Mouse (Mus musculus): ENCODE measurements around the gene Rbfox1. TPM values are rescaled to one million over a fixed set of nuclear protein-coding genes. Genes with fewer than 3 reads are reported as not detected.
A peak's percentile ranks its signal among the peaks of the same experiment; 100 is the strongest.

The Rbfox1 gene
- polyA plus RNA-seq, 1 experiment from 2014 or later: 2.3 TPM

GRCm38 (mm10) chr16:6000016-6000415, 114.9 kb downstream of the Rbfox1 start:
- H3K27ac ChIP-seq (ENCODE audit: low read depth, low read length): no peak overlapping the region
- H3K4me3 ChIP-seq (ENCODE audit: low read depth, low read length): no peak overlapping the region
- no peaks in the 10 kb centered on the region for H3K36me3 ChIP-seq (ENCODE audit: control insufficient read depth, insufficient read depth)
- H3K27me3 ChIP-seq (replicated peaks; ENCODE audit: control insufficient read depth, insufficient read depth, low read length): no peaks in the 10 kb centered on the region
- no peak for TF ChIP-seq CTCF (IDR thresholded peaks at IDR 0.05; ENCODE audit: low read depth)
- no peak for ATAC-seq
- H3K4me1 ChIP-seq (replicated peaks; ENCODE audit: control insufficient read depth, insufficient read depth, low read length): no peaks in the 10 kb centered on the region
- no peak overlapping the region for H3K4me2 ChIP-seq (replicated peaks; ENCODE audit: low read depth)
- H3K9me3 ChIP-seq (ENCODE audit: control insufficient read depth): no peaks in the 10 kb centered on the region
- no peak overlapping the region for H3K9ac ChIP-seq (ENCODE audit: low read depth, low read length)
- WGBS: 17% methylated on average over 1 of the region's 1 CpGs

GRCm38 (mm10) chr16:6006996-6007395, 121.8 kb downstream of the Rbfox1 start:
- H3K27me3 ChIP-seq (replicated peaks; ENCODE audit: control insufficient read depth, insufficient read depth, low read length): no peaks in the 10 kb centered on the region
- TF ChIP-seq CTCF (IDR thresholded peaks at IDR 0.05; ENCODE audit: low read depth): no peak
- no peak overlapping the region for H3K9ac ChIP-seq (ENCODE audit: low read depth, low read length)
- no peak overlapping the region for H3K4me2 ChIP-seq (replicated peaks; ENCODE audit: low read depth)
- no peaks in the 10 kb centered on the region for H3K36me3 ChIP-seq (ENCODE audit: control insufficient read depth, insufficient read depth)
- ATAC-seq: no peak
- no peaks in the 10 kb centered on the region for H3K9me3 ChIP-seq (ENCODE audit: control insufficient read depth)
- no peak overlapping the region for H3K27ac ChIP-seq (ENCODE audit: low read depth, low read length)
- no peaks in the 10 kb centered on the region for H3K4me1 ChIP-seq (replicated peaks; ENCODE audit: control insufficient read depth, insufficient read depth, low read length)
- no peak overlapping the region for H3K4me3 ChIP-seq (ENCODE audit: low read depth, low read length)

- WGBS: 77% methylated on average over 3 of the region's 3 CpGs
- no peaks in the 10 kb centered on the region for H3K27me3 ChIP-seq (replicated peaks; ENCODE audit: control insufficient read depth, insufficient read depth, low read length)
- H3K9me3 ChIP-seq (ENCODE audit: control insufficient read depth): no peaks in the 10 kb centered on the region
- no peaks in the 10 kb centered on the region for H3K4me1 ChIP-seq (replicated peaks; ENCODE audit: control insufficient read depth, insufficient read depth, low read length)
- H3K4me3 ChIP-seq (ENCODE audit: low read depth, low read length): no peak overlapping the region
- H3K27ac ChIP-seq (ENCODE audit: low read depth, low read length): no peak overlapping the region
- TF ChIP-seq CTCF (IDR thresholded peaks at IDR 0.05; ENCODE audit: low read depth): no peak
- no peak for ATAC-seq
- no peaks in the 10 kb centered on the region for H3K36me3 ChIP-seq (ENCODE audit: control insufficient read depth, insufficient read depth)
- H3K4me2 ChIP-seq (replicated peaks; ENCODE audit: low read depth): no peak overlapping the region
- H3K9ac ChIP-seq (ENCODE audit: low read depth, low read length): no peak overlapping the region
Measured at GRCm38 (mm10) chr16:6012853-6013252, 127.7 kb downstream of the Rbfox1 start.

- ATAC-seq: no peak
- Histone ChIP-seq H3K4me1 (replicated peaks; ENCODE audit: control insufficient read depth, insufficient read depth, low read length) (no peaks in the 10 kb centered on the region), H3K9ac (ENCODE audit: low read depth, low read length) (no peak overlapping the region), H3K9me3 (ENCODE audit: control insufficient read depth) (no peaks in the 10 kb centered on the region), H3K36me3 (ENCODE audit: control insufficient read depth, insufficient read depth) (no peaks in the 10 kb centered on the region), H3K4me2 (replicated peaks; ENCODE audit: low read depth) (no peak overlapping the region), H3K4me3 (ENCODE audit: low read depth, low read length) (no peak overlapping the region), H3K27ac (ENCODE audit: low read depth, low read length) (no peak overlapping the region), H3K27me3 (replicated peaks; ENCODE audit: control insufficient read depth, insufficient read depth, low read length) (no peaks in the 10 kb centered on the region)
- TF ChIP-seq CTCF (IDR thresholded peaks at IDR 0.05; ENCODE audit: low read depth): peak; percentile 69
- WGBS: 34% methylated on average over 5 of the region's 5 CpGs
Measured at GRCm38 (mm10) chr16:6018639-6019038, 133.5 kb downstream of the Rbfox1 start.

GRCm38 (mm10) chr16:6019361-6019760, 134.2 kb downstream of the Rbfox1 start:
- no peaks in the 10 kb centered on the region for H3K36me3 ChIP-seq (ENCODE audit: control insufficient read depth, insufficient read depth)
- H3K9ac ChIP-seq (ENCODE audit: low read depth, low read length): no peak overlapping the region
- no peak overlapping the region for H3K4me2 ChIP-seq (replicated peaks; ENCODE audit: low read depth)
- no peak for TF ChIP-seq CTCF (IDR thresholded peaks at IDR 0.05; ENCODE audit: low read depth)
- 21% methylated on average over 1 of the region's 1 CpGs for WGBS
- ATAC-seq: no peak
- no peaks in the 10 kb centered on the region for H3K27me3 ChIP-seq (replicated peaks; ENCODE audit: control insufficient read depth, insufficient read depth, low read length)
- no peak overlapping the region for H3K27ac ChIP-seq (ENCODE audit: low read depth, low read length)
- no peaks in the 10 kb centered on the region for H3K4me1 ChIP-seq (replicated peaks; ENCODE audit: control insufficient read depth, insufficient read depth, low read length)
- H3K9me3 ChIP-seq (ENCODE audit: control insufficient read depth): no peaks in the 10 kb centered on the region
- H3K4me3 ChIP-seq (ENCODE audit: low read depth, low read length): no peak overlapping the region

- H3K9ac ChIP-seq (ENCODE audit: low read depth, low read length): no peak overlapping the region
- 71% methylated on average over 1 of the region's 1 CpGs for whole genome bisulfite sequencing
- no peaks in the 10 kb centered on the region for H3K9me3 ChIP-seq (ENCODE audit: control insufficient read depth)
- TF ChIP-seq CTCF (IDR thresholded peaks at IDR 0.05; ENCODE audit: low read depth): no peak
- no peak overlapping the region for H3K27ac ChIP-seq (ENCODE audit: low read depth, low read length)
- no peak overlapping the region for H3K4me2 ChIP-seq (replicated peaks; ENCODE audit: low read depth)
- H3K4me3 ChIP-seq (ENCODE audit: low read depth, low read length): no peak overlapping the region
- H3K4me1 ChIP-seq (replicated peaks; ENCODE audit: control insufficient read depth, insufficient read depth, low read length): no peaks in the 10 kb centered on the region
- H3K36me3 ChIP-seq (ENCODE audit: control insufficient read depth, insufficient read depth): no peaks in the 10 kb centered on the region
- ATAC-seq: no peak
- no peaks in the 10 kb centered on the region for H3K27me3 ChIP-seq (replicated peaks; ENCODE audit: control insufficient read depth, insufficient read depth, low read length)
Measured at GRCm38 (mm10) chr16:6031280-6031679, 146.1 kb downstream of the Rbfox1 start.

GRCm38 (mm10) chr16:6032563-6032962, 147.4 kb downstream of the Rbfox1 start:
- 83% methylated on average over 7 of the region's 7 CpGs for WGBS
- Histone ChIP-seq H3K27me3 (replicated peaks; ENCODE audit: control insufficient read depth, insufficient read depth, low read length) (no peaks in the 10 kb centered on the region), H3K9ac (ENCODE audit: low read depth, low read length) (no peak overlapping the region), H3K9me3 (ENCODE audit: control insufficient read depth) (no peaks in the 10 kb centered on the region), H3K4me2 (replicated peaks; ENCODE audit: low read depth) (no peak overlapping the region), H3K36me3 (ENCODE audit: control insufficient read depth, insufficient read depth) (no peaks in the 10 kb centered on the region), H3K4me3 (ENCODE audit: low read depth, low read length) (no peak overlapping the region), H3K27ac (ENCODE audit: low read depth, low read length) (no peak overlapping the region), H3K4me1 (replicated peaks; ENCODE audit: control insufficient read depth, insufficient read depth, low read length) (no peaks in the 10 kb centered on the region)
- no peak for TF ChIP-seq CTCF (IDR thresholded peaks at IDR 0.05; ENCODE audit: low read depth)
- no peak for ATAC-seq
